Mouse (Mus musculus) CH12.LX (cell line): ENCODE data around the gene Atf7ip2. TPM values are rescaled to one million over a fixed set of nuclear protein-coding genes. Genes with fewer than 3 reads are reported as not detected.

Source experiments
- DNase-seq: peaks from one replicate; pipeline ENCODE4 v3.0.0-alpha.2; 2013; ENCODE audit errors: extremely low read depth
- H3K27ac ChIP-seq: 2 replicates; pipeline ENCODE4 v1.5.1; 2012; ENCODE audit warnings: low read depth, mild to moderate bottlenecking, control low read depth, moderate library complexity; ENCODE audit not compliant: insufficient read depth
- H3K27me3 ChIP-seq: replicated peaks from 2 replicates; pipeline ENCODE3; 2012; ENCODE audit warnings: inconsistent platforms
- H3K36me3 ChIP-seq, 2 experiments: replicated peaks in 1 of 2; 2 replicates each; pipeline versions ENCODE3 to v1.6.1; 2012; ENCODE audit warnings: inconsistent platforms in 1 of 2, low read length in 1 of 2, mild to moderate bottlenecking in 1 of 2, mixed read lengths in 1 of 2, moderate library complexity in 1 of 2; ENCODE audit not compliant: control insufficient read depth in 1 of 2, insufficient read depth in 1 of 2
- H3K4me1 ChIP-seq, 2 experiments: 2 replicates each; pipeline ENCODE4 v1.6.1; 2012; ENCODE audit warnings: inconsistent platforms in 1 of 2, moderate library complexity in 1 of 2; ENCODE audit not compliant: insufficient read depth in 2 of 2, control insufficient read depth in 1 of 2
- H3K4me2 ChIP-seq: 2 replicates; pipeline ENCODE4 v1.6.1; 2012; ENCODE audit warnings: low read depth, mild to moderate bottlenecking, control low read depth; ENCODE audit not compliant: poor library complexity, insufficient read depth, severe bottlenecking
- H3K4me3 ChIP-seq, 3 experiments: fragments of 150-350 bp in 1 of 3; sonication (generic) in 1 of 3; replicated peaks in 1 of 3; 2 replicates each; pipeline versions ENCODE3 to v1.5.1; 2011 to 2012; ENCODE audit warnings: low read depth in 2 of 3, low read length in 2 of 3, mild to moderate bottlenecking in 2 of 3, moderate library complexity in 2 of 3, control low read depth in 1 of 3, improper control_type of control experiment in 1 of 3, inconsistent platforms in 1 of 3, mixed read lengths in 1 of 3; ENCODE audit not compliant: poor library complexity in 1 of 3
- H3K79me2 ChIP-seq: replicated peaks from 2 replicates; pipeline ENCODE4 v1.6.1; 2012; ENCODE audit warnings: mild to moderate bottlenecking, moderate library complexity; ENCODE audit not compliant: control insufficient read depth, poor library complexity, insufficient read depth, severe bottlenecking; ENCODE audit errors: extremely low read depth
- H3K9ac ChIP-seq: 2 replicates; pipeline ENCODE4 v1.6.1; 2012; ENCODE audit warnings: low read depth, mild to moderate bottlenecking, control low read depth, moderate library complexity; ENCODE audit not compliant: insufficient read depth
- H3K9me3 ChIP-seq: replicated peaks from 2 replicates; pipeline ENCODE3; 2012; ENCODE audit warnings: low read length, inconsistent platforms, mixed read lengths
- BHLHE40 ChIP-seq: IDR thresholded peaks from 2 replicates; pipeline ENCODE4 v1.6.1; 2011; ENCODE audit warnings: mild to moderate bottlenecking, low read depth, low read length, improper control_type of control experiment
- CHD1 ChIP-seq: IDR thresholded peaks from 2 replicates; pipeline ENCODE4 v1.6.1; 2012; ENCODE audit warnings: low read depth, low read length, improper control_type of control experiment, inconsistent platforms
- ELF1 ChIP-seq: IDR thresholded peaks from 2 replicates; pipeline ENCODE4 v1.6.1; 2014; ENCODE audit warnings: low read depth, mild to moderate bottlenecking, inconsistent platforms, low read length, improper control_type of control experiment
- EP300 ChIP-seq: IDR thresholded peaks from 2 replicates; pipeline ENCODE4 v1.6.1; 2011; ENCODE audit warnings: low read length, improper control_type of control experiment
- ETS1 ChIP-seq: conservative IDR thresholded peaks from 2 replicates; pipeline ENCODE4 v1.6.1; 2012; ENCODE audit warnings: low read depth, mild to moderate bottlenecking, inconsistent platforms, low read length, improper control_type of control experiment, moderate library complexity
- GABPA ChIP-seq: IDR thresholded peaks from 2 replicates; pipeline ENCODE4 v1.6.1; 2012; ENCODE audit warnings: low read depth, low read length, improper control_type of control experiment, inconsistent platforms; ENCODE audit not compliant: insufficient replicate concordance
- IRF4 ChIP-seq: IDR thresholded peaks from 2 replicates; pipeline ENCODE4 v1.6.1; 2014; ENCODE audit warnings: low read depth, mild to moderate bottlenecking, inconsistent platforms, low read length, improper control_type of control experiment
- JUN ChIP-seq: IDR thresholded peaks from 2 replicates; pipeline ENCODE4 v1.6.1; 2011; ENCODE audit warnings: low read depth, mild to moderate bottlenecking, low read length, improper control_type of control experiment, moderate library complexity; ENCODE audit not compliant: insufficient read depth
- JUND ChIP-seq: conservative IDR thresholded peaks from 2 replicates; pipeline ENCODE4 v1.6.1; 2011; ENCODE audit warnings: low read depth, low read length, improper control_type of control experiment
- KAT2A ChIP-seq: IDR thresholded peaks from 2 replicates; pipeline ENCODE4 v1.6.1; 2012; ENCODE audit warnings: low read length, improper control_type of control experiment, inconsistent platforms; ENCODE audit not compliant: insufficient replicate concordance
- MAFK ChIP-seq: IDR thresholded peaks from 2 replicates; pipeline ENCODE4 v1.6.1; 2011; ENCODE audit warnings: low read length, improper control_type of control experiment; ENCODE audit not compliant: insufficient replicate concordance
- MAX ChIP-seq: IDR thresholded peaks from 2 replicates; pipeline ENCODE4 v1.6.1; 2011; ENCODE audit warnings: low read length, improper control_type of control experiment
- MAZ ChIP-seq: IDR thresholded peaks from 2 replicates; pipeline ENCODE4 v1.6.1; 2012; ENCODE audit warnings: low read depth, mild to moderate bottlenecking, inconsistent platforms, low read length, improper control_type of control experiment, moderate library complexity
- MXI1 ChIP-seq: IDR thresholded peaks from 2 replicates; pipeline ENCODE4 v1.6.1; 2011; ENCODE audit warnings: mild to moderate bottlenecking, low read depth, low read length, improper control_type of control experiment
- MYC ChIP-seq: IDR thresholded peaks from 2 replicates; pipeline ENCODE4 v1.6.1; 2011; ENCODE audit warnings: low read depth, mild to moderate bottlenecking, improper control_type of control experiment, low read length
- NELFE ChIP-seq: IDR thresholded peaks from 2 replicates; pipeline ENCODE4 v1.6.1; 2011; ENCODE audit warnings: low read depth, low read length, improper control_type of control experiment
- NRF1 ChIP-seq: IDR thresholded peaks from 2 replicates; pipeline ENCODE4 v1.6.1; 2014; ENCODE audit warnings: low read depth, mild to moderate bottlenecking, inconsistent platforms, low read length, improper control_type of control experiment, moderate library complexity
- PAX5 ChIP-seq: IDR thresholded peaks from 2 replicates; pipeline ENCODE4 v1.6.1; 2012; ENCODE audit warnings: low read length, inconsistent platforms, mixed read lengths
- POLR2A ChIP-seq: IDR thresholded peaks from 2 replicates; pipeline ENCODE4 v1.6.1; 2011; ENCODE audit warnings: low read depth, mild to moderate bottlenecking, improper control_type of control experiment, low read length
- POLR2AphosphoS2 ChIP-seq: IDR thresholded peaks from 2 replicates; pipeline ENCODE4 v1.6.1; 2011; ENCODE audit warnings: low read depth, low read length, improper control_type of control experiment
- RAD21 ChIP-seq: IDR thresholded peaks from 2 replicates; pipeline ENCODE4 v1.6.1; 2011; ENCODE audit warnings: low read depth, mild to moderate bottlenecking, low read length, improper control_type of control experiment, moderate library complexity
- SIN3A ChIP-seq: IDR thresholded peaks from 2 replicates; pipeline ENCODE4 v1.6.1; 2012; ENCODE audit warnings: low read length, improper control_type of control experiment, inconsistent platforms
- SMC3 ChIP-seq: IDR thresholded peaks from 2 replicates; pipeline ENCODE4 v1.6.1; 2011; ENCODE audit warnings: low read depth, low read length, improper control_type of control experiment
- TBP ChIP-seq: conservative IDR thresholded peaks from 2 replicates; pipeline ENCODE4 v1.6.1; 2011; ENCODE audit warnings: low read depth, low read length, improper control_type of control experiment
- TCF12 ChIP-seq: IDR thresholded peaks from 2 replicates; pipeline ENCODE4 v1.6.1; 2014; ENCODE audit warnings: low read depth, mild to moderate bottlenecking, inconsistent platforms, low read length, improper control_type of control experiment
- UBTF ChIP-seq: IDR thresholded peaks from 2 replicates; pipeline ENCODE4 v1.6.1; 2012; ENCODE audit warnings: low read depth, mild to moderate bottlenecking, inconsistent platforms, low read length, improper control_type of control experiment, moderate library complexity
- USF1 ChIP-seq: IDR thresholded peaks from 2 replicates; pipeline ENCODE4 v1.6.1; 2014; ENCODE audit warnings: low read depth, mild to moderate bottlenecking, inconsistent platforms, low read length, improper control_type of control experiment
- USF2 ChIP-seq: conservative IDR thresholded peaks from 2 replicates; pipeline ENCODE4 v1.6.1; 2011; ENCODE audit warnings: low read depth, low read length, improper control_type of control experiment
- ZC3H11A ChIP-seq: IDR thresholded peaks from 2 replicates; pipeline ENCODE4 v1.6.1; 2012; ENCODE audit warnings: low read depth, mild to moderate bottlenecking, inconsistent platforms, low read length, improper control_type of control experiment
- ZKSCAN1 ChIP-seq: IDR thresholded peaks from 2 replicates; pipeline ENCODE4 v1.6.1; 2012; ENCODE audit warnings: low read depth, inconsistent platforms, low read length, improper control_type of control experiment, borderline replicate concordance
- ZMIZ1 ChIP-seq: IDR thresholded peaks from 2 replicates; pipeline ENCODE4 v1.6.1; 2012; ENCODE audit warnings: low read depth, mild to moderate bottlenecking, inconsistent platforms, low read length, improper control_type of control experiment
- ZNF384 ChIP-seq: IDR thresholded peaks from 2 replicates; pipeline ENCODE4 v1.6.1; 2012; ENCODE audit warnings: low read depth, low read length, improper control_type of control experiment, inconsistent platforms
- dilution Hi-C: fragments of 300-500 bp; cut with MboI; formaldehyde crosslinking; loops from 2 replicates; pipeline ENCODE4 v1.14.3; 2020; ENCODE audit warnings: low sequenced_read_pairs; ENCODE audit not compliant: extremely low pct_unique_long_range_greater_than_20kb, extremely low pct_ligation_motif_present
- in situ Hi-C: fragments of 300-500 bp; cut with MboI; formaldehyde crosslinking; loops from 3 replicates; pipeline ENCODE4 v1.14.3; 2019; ENCODE audit warnings: low sequenced_read_pairs, low pct_ligation_motif_present, low pct_unique_long_range_greater_than_20kb, mixed read lengths
- polyA plus RNA-seq: library from polyadenylated mRNA; unstranded; fragments of >175 nt; gene quantifications from 2 replicates; pipeline ENCODE4 v1.2.1, GENCODE M21; 2012; ENCODE audit warnings: low read depth; ENCODE audit not compliant: insufficient read length
- total RNA-seq, 2 experiments: library from RNA; depleted of rRNA; stranded (reverse); fragments of 300-350 nt in 1 of 2; fragments of >200 nt in 1 of 2; gene quantifications; 2 replicates each; pipeline ENCODE4 v1.2.3; 2012 to 2014

The Atf7ip2 gene
- total and polyA plus RNA-seq, 3 experiments, result not detected

DNA sequence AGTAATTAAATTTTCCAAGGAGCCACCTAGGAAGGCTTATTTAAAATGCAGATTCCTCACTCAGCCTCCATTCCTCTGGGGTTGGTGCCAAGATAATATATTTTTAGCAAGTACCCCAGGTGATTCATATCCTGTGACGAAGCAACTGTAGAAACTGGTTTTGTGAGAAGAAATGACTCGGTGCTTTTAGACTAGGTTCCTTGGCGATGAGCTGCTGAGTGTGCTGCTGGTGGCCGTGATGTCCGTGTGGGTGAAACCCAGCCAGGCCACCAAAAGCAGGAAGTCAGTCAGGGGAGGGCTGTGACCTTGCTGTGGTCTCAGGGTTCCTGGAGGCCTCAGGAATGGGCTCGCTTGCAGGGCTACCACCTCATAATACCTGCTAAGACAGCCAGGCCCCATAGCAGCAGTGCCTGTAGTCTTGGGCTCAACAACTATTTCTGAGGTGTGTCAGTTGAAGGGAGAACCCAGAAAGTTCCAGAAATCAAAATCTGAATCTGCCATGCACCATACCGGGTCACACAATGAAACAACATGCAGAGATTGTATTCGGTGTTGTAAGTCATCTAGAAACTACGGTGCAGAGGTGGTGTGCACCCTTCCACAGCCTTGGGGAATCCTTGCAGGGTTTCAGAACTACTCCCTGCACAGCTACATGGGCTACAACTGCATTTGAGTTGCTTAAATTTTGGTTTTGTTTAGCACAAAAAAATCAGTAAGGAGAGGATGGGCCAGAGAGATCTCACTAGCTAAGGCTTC, 94.2 kb downstream of the Atf7ip2 start:
- Histone ChIP-seq H3K9me3 (no peaks in the 10 kb centered on the region), H3K36me3 (no peaks in the 10 kb centered on the region), H3K4me1 (peaks cover 20 to 31% of the 10 kb centered on the region in 2 experiments), H3K9ac (no peak overlapping the region), H3K79me2 (no peaks in the 10 kb centered on the region), H3K27me3 (peaks cover 22% of the 10 kb centered on the region), H3K27ac (no peak overlapping the region), H3K4me2 (peak overlapping the region; percentile 32; the same call in 1 of the 2 replicates), H3K4me3 (no peak overlapping the region)
- no peak for TF ChIP-seq KAT2A
- no peak for TF ChIP-seq JUND
- TF ChIP-seq EP300, result peak; percentile 39; the same call in 1 of the 2 replicates
- no peak for TF ChIP-seq RAD21
- no peak for TF ChIP-seq CHD1
- no peak for TF ChIP-seq PAX5
- peak; percentile 55 for TF ChIP-seq BHLHE40
- no peak for TF ChIP-seq ZNF384
- TF ChIP-seq NRF1, result no peak
- no peak for TF ChIP-seq SMC3
- no peak for TF ChIP-seq MYC
- TF ChIP-seq ZMIZ1, result no peak
- TF ChIP-seq GABPA, result no peak
- no peak for TF ChIP-seq MXI1
- TF ChIP-seq ETS1, result peak; percentile 31; the same call in 1 of the 2 replicates
- TF ChIP-seq USF2, result no peak
- TF ChIP-seq MAX, result peak; percentile 57; the same call in 1 of the 2 replicates
- TF ChIP-seq UBTF, result no peak
- TF ChIP-seq MAZ, result no peak
- TF ChIP-seq NELFE, result no peak
- peak; percentile 34; the same call in 1 of the 2 replicates for TF ChIP-seq ELF1
- no peak for TF ChIP-seq USF1
- no peak for TF ChIP-seq JUN
- TF ChIP-seq MAFK, result no peak
- no peak for TF ChIP-seq POLR2A
- no peak for TF ChIP-seq ZKSCAN1
- peak; percentile 61 for TF ChIP-seq IRF4
- no peak for TF ChIP-seq TCF12
- TF ChIP-seq POLR2AphosphoS2, result no peak
- TF ChIP-seq SIN3A, result no peak
- TF ChIP-seq ZC3H11A, result no peak
- peak; percentile 67; the same call in 1 of the 2 replicates for TF ChIP-seq TBP
- in situ Hi-C loops, result no loop called here
- dilution Hi-C loops, result no loop called here
- DNase-seq, result no peak
